Mouse (Mus musculus) heart, adult 11 months (tissue): ENCODE data around the gene Olfr764-ps1.
"Not testable (repeated sequence)": the region's sequence is repeated elsewhere in the genome, so short reads cannot be mapped to it uniquely, and the experiment has no call there.

Experiments used
- DNase-seq: peaks from one replicate; pipeline ENCODE4 v3.0.0; 2022

Olfr764-ps1 gene

GRCm38 (mm10) chr10:129039796-129040195, at the start of gene Olfr764-ps1:
Olfr764-ps1 (minus strand) TSS chr10:129039896.
- peak; percentile 43 for DNase-seq

GRCm38 (mm10) chr10:129082810-129083209, 43.1 kb upstream of the Olfr764-ps1 start, which contains the start of gene Olfr767:
Olfr767 (minus strand) TSS chr10:129082910.
- DNase-seq: not testable (repeated sequence)

- DNase-seq: no peak
Measured at GRCm38 (mm10) chr10:129068877-129069276, 29.2 kb upstream of the Olfr764-ps1 start, which contains the start of gene Olfr766-ps1. Olfr766-ps1 (minus strand) TSS chr10:129068977.

- DNase-seq: not testable (repeated sequence)
Measured at GRCm38 (mm10) chr10:129049898-129050297, 10.2 kb upstream of the Olfr764-ps1 start, which contains the start of gene Olfr765. Olfr765 (minus strand) TSS chr10:129049998.

- no peak for DNase-seq
Measured at GRCm38 (mm10) chr10:129028343-129028742, 11.4 kb downstream of the Olfr764-ps1 start.

GRCm38 (mm10) chr10:129026018-129026662, 13.6 kb downstream of the Olfr764-ps1 start:
- DNase-seq: no peak

GRCm38 (mm10) chr10:129023319-129023718, 16.4 kb downstream of the Olfr764-ps1 start:
- no peak for DNase-seq

- no peak for DNase-seq
Measured at GRCm38 (mm10) chr10:129014477-129014876, 25.2 kb downstream of the Olfr764-ps1 start.

GRCm38 (mm10) chr10:129011511-129011910, 28.2 kb downstream of the Olfr764-ps1 start:
- not testable (repeated sequence) for DNase-seq

- DNase-seq: peak; percentile 51
Measured at GRCm38 (mm10) chr10:129010288-129010841, 29.3 kb downstream of the Olfr764-ps1 start, which contains the start of gene Olfr763. Olfr763 (plus strand) TSS chr10:129010791.

GRCm38 (mm10) chr10:129004032-129004920, 35.4 kb downstream of the Olfr764-ps1 start:
- DNase-seq: peak; percentile 66

GRCm38 (mm10) chr10:128996523-128997040, 43.1 kb downstream of the Olfr764-ps1 start:
- peak; percentile 63 for DNase-seq

- DNase-seq: peak; percentile 70
Measured at GRCm38 (mm10) chr10:128995796-128996195, 43.9 kb downstream of the Olfr764-ps1 start.

GRCm38 (mm10) chr10:128990994-128991393, 48.7 kb downstream of the Olfr764-ps1 start:
- peak; percentile 33 for DNase-seq

GRCm38 (mm10) chr10:128990129-128990850, 49.4 kb downstream of the Olfr764-ps1 start:
- DNase-seq: peak; percentile 65

GRCm38 (mm10) chr10:128989131-128989530, 50.6 kb downstream of the Olfr764-ps1 start, which contains the start of gene Olfr9:
Olfr9 (plus strand) TSS chr10:128989431.
- peak; percentile 34 for DNase-seq
